Mouse (Mus musculus): Measurements from ENCODE around the gene Kif2c. TPM values are rescaled to one million over a fixed set of nuclear protein-coding genes. Genes with fewer than 3 reads are reported as not detected.
A peak's percentile ranks its signal among the peaks of the same experiment; 100 is the strongest.

Gene Kif2c
- polyA plus RNA-seq, 1 experiment = 14.5 TPM

- TF ChIP-seq POLR2A (IDR thresholded peaks at IDR 0.05; ENCODE audit: borderline replicate concordance, extremely low read depth, insufficient read depth, insufficient read length, poor library complexity, severe bottlenecking) (no peak), CTCF (IDR thresholded peaks at IDR 0.05; ENCODE audit: borderline replicate concordance, extremely low read depth, insufficient read depth, insufficient read length) (no peak)
- no peak for DNase-seq (ENCODE audit: low read depth)
These were observed 34.3 kb downstream of the Kif2c start for GRCm38 (mm10) chr4:117148047-117148713.

- peak; percentile 73 for DNase-seq (ENCODE audit: low read depth)
- TF ChIP-seq CTCF (IDR thresholded peaks at IDR 0.05; ENCODE audit: borderline replicate concordance, extremely low read depth, insufficient read depth, insufficient read length) (peak; percentile 75), POLR2A (IDR thresholded peaks at IDR 0.05; ENCODE audit: borderline replicate concordance, extremely low read depth, insufficient read depth, insufficient read length, poor library complexity, severe bottlenecking) (no peak)
These were observed 36.3 kb downstream of the Kif2c start for GRCm38 (mm10) chr4:117146176-117146575.

- TF ChIP-seq POLR2A (IDR thresholded peaks at IDR 0.05; ENCODE audit: borderline replicate concordance, extremely low read depth, insufficient read depth, insufficient read length, poor library complexity, severe bottlenecking) = no peak
- TF ChIP-seq CTCF (IDR thresholded peaks at IDR 0.05; ENCODE audit: borderline replicate concordance, extremely low read depth, insufficient read depth, insufficient read length) = no peak
- no peak for DNase-seq (ENCODE audit: low read depth)
These were observed 37.2 kb downstream of the Kif2c start for GRCm38 (mm10) chr4:117145248-117145647.

GRCm38 (mm10) chr4:117143023-117143422 lies 39.4 kb downstream of the Kif2c start:
- no peak for DNase-seq (ENCODE audit: low read depth)
- TF ChIP-seq POLR2A (IDR thresholded peaks at IDR 0.05; ENCODE audit: borderline replicate concordance, extremely low read depth, insufficient read depth, insufficient read length, poor library complexity, severe bottlenecking) (no peak), CTCF (IDR thresholded peaks at IDR 0.05; ENCODE audit: borderline replicate concordance, extremely low read depth, insufficient read depth, insufficient read length) (no peak)

- no peak for TF ChIP-seq POLR2A (IDR thresholded peaks at IDR 0.05; ENCODE audit: borderline replicate concordance, extremely low read depth, insufficient read depth, insufficient read length, poor library complexity, severe bottlenecking)
- TF ChIP-seq CTCF (IDR thresholded peaks at IDR 0.05; ENCODE audit: borderline replicate concordance, extremely low read depth, insufficient read depth, insufficient read length) = no peak
- peak; percentile 40 for DNase-seq (ENCODE audit: low read depth)
These were observed 41.8 kb downstream of the Kif2c start for GRCm38 (mm10) chr4:117140613-117141012.

GRCm38 (mm10) chr4:117139217-117139612 lies 43.2 kb downstream of the Kif2c start:
- TF ChIP-seq CTCF (IDR thresholded peaks at IDR 0.05; ENCODE audit: borderline replicate concordance, extremely low read depth, insufficient read depth, insufficient read length) (peak; percentile 48; the same call in 1 of the 2 replicates), POLR2A (IDR thresholded peaks at IDR 0.05; ENCODE audit: borderline replicate concordance, extremely low read depth, insufficient read depth, insufficient read length, poor library complexity, severe bottlenecking) (no peak)
- peak; percentile 67 for DNase-seq (ENCODE audit: low read depth)

GRCm38 (mm10) chr4:117138295-117139216 lies 43.9 kb downstream of the Kif2c start:
- TF ChIP-seq POLR2A (IDR thresholded peaks at IDR 0.05; ENCODE audit: borderline replicate concordance, extremely low read depth, insufficient read depth, insufficient read length, poor library complexity, severe bottlenecking) = no peak
- DNase-seq (ENCODE audit: low read depth) = no peak

GRCm38 (mm10) chr4:117136034-117136433 lies 46.4 kb downstream of the Kif2c start:
- DNase-seq (ENCODE audit: low read depth) = no peak
- TF ChIP-seq POLR2A (IDR thresholded peaks at IDR 0.05; ENCODE audit: borderline replicate concordance, extremely low read depth, insufficient read depth, insufficient read length, poor library complexity, severe bottlenecking) = no peak
- no peak for TF ChIP-seq CTCF (IDR thresholded peaks at IDR 0.05; ENCODE audit: borderline replicate concordance, extremely low read depth, insufficient read depth, insufficient read length)

- TF ChIP-seq CTCF (IDR thresholded peaks at IDR 0.05; ENCODE audit: borderline replicate concordance, extremely low read depth, insufficient read depth, insufficient read length) = no peak
- DNase-seq (ENCODE audit: low read depth) = no peak
These were observed 47.8 kb downstream of the Kif2c start for GRCm38 (mm10) chr4:117134601-117134995.

GRCm38 (mm10) chr4:117133817-117134600 lies 48.4 kb downstream of the Kif2c start, which contains the start of gene Plk3:
TSS of gene Plk3 (minus strand) at chr4:117133963.
- DNase-seq (ENCODE audit: low read depth) = peak; percentile 98
- TF ChIP-seq CTCF (IDR thresholded peaks at IDR 0.05; ENCODE audit: borderline replicate concordance, extremely low read depth, insufficient read depth, insufficient read length) = peak; percentile 20; the same call in 1 of the 2 replicates
- peak; percentile 63 for TF ChIP-seq POLR2A (IDR thresholded peaks at IDR 0.05; ENCODE audit: borderline replicate concordance, extremely low read depth, insufficient read depth, insufficient read length, poor library complexity, severe bottlenecking)

- peak; percentile 40 for DNase-seq (ENCODE audit: low read depth)
- no peak for TF ChIP-seq POLR2A (IDR thresholded peaks at IDR 0.05; ENCODE audit: borderline replicate concordance, extremely low read depth, insufficient read depth, insufficient read length, poor library complexity, severe bottlenecking)
- no peak for TF ChIP-seq CTCF (IDR thresholded peaks at IDR 0.05; ENCODE audit: borderline replicate concordance, extremely low read depth, insufficient read depth, insufficient read length)
These were observed 49.1 kb downstream of the Kif2c start for GRCm38 (mm10) chr4:117133366-117133796.

Measured in brain, embryonic 14.5 days (tissue).